ENCODE assay signal across 8 mouse cellular contexts in the genomic region with DNA sequence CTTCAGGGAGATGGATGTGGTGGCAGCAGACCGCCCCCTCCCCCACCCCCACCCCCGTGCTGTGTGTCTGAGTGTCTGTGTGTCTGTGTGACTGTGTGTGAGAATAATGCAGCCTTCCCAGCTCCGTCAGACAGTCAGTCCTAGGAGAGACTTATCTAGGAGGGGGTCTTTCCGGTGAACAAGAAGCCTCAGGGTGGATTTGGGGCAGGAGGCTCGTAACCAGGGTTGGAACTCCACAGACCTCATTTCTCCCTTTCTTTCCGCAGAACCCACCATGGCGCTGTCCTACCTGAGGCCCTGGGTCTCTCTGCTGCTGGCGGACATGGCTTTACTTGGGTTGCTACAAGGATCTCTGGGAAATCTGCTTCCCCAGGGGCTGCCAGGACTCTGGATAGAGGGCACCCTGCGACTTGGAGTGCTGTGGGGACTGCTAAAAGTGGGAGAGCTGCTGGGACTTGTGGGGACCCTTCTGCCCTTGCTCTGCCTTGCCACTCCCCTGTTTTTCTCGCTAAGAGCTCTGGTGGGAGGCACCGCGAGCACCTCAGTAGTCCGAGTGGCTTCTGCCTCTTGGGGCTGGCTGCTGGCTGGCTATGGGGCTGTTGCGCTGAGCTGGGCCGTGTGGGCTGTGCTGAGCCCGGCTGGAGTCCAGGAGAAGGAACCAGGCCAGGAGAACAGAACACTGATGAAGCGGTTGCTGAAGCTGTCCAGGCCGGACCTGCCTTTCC. TPM values are rescaled to one million over a fixed set of nuclear protein-coding genes. Genes with fewer than 3 reads are reported as not detected.
DNase-seq lines count a peak whose midpoint lies in the region; ATAC-seq and TF ChIP-seq lines count a peak whose summit lies in the region.

No protein-coding gene starts in this region.

- H3K9me3 ChIP-seq in MEL (replicated peaks; ENCODE audit: insufficient read depth, low read length): no peaks in the 10 kb centered on the region
- no peaks in the 10 kb centered on the region for H3K9me3 ChIP-seq in forebrain, embryonic 12.5 days
- H3K9me3 ChIP-seq in hindbrain, embryonic 11.5 days (ENCODE audit: control insufficient read depth, low read length): no peaks in the 10 kb centered on the region
- H3K9me3 ChIP-seq in liver, postnatal 0 days (ENCODE audit: low read length): no peaks in the 10 kb centered on the region
- H3K9me3 ChIP-seq in stomach, embryonic 15.5 days: no peaks in the 10 kb centered on the region

- TF ChIP-seq EP300 in MEL (IDR thresholded peaks at IDR 0.05; ENCODE audit: low read depth in 1 of 2, low read length in 2 of 2): no peak
- no peak for TF ChIP-seq EP300 in liver, postnatal 0 days (IDR thresholded peaks at IDR 0.05; ENCODE audit: low read depth)

- no peak overlapping the region for H3K27ac ChIP-seq in cerebellum, adult 2 months (ENCODE audit: insufficient read depth, low read length)
- peak overlapping the region; percentile 65 for H3K27ac ChIP-seq in MEL (ENCODE audit: control insufficient read depth, low read depth, low read length)
- H3K27ac ChIP-seq in forebrain, embryonic 12.5 days: no peak overlapping the region
- H3K27ac ChIP-seq in hindbrain, embryonic 11.5 days (ENCODE audit: low read depth, low read length): no peak overlapping the region
- peak overlapping the region; percentile 69 for H3K27ac ChIP-seq in liver, postnatal 0 days (ENCODE audit: low read depth)
- no peak overlapping the region for H3K27ac ChIP-seq in stomach, embryonic 15.5 days

- DNase-seq in cerebellum, adult 2 months: no peak
- DNase-seq in cerebellum, adult 9-11 months: no peak
- peak; percentile 74 for DNase-seq in MEL (ENCODE audit: low read depth, low spot score)
- no peak for DNase-seq in hindbrain, embryonic 11.5 days (ENCODE audit: low spot score)
- DNase-seq in liver, postnatal 0 days: peak; percentile 38
- no peak for DNase-seq in left cerebral cortex, adult 9 months (ENCODE audit: low spot score in 2 of 2)

- 9% methylated on average over 18 of the region's 18 CpGs for whole genome bisulfite sequencing in cerebellum, adult 2 months
- WGBS in forebrain, embryonic 12.5 days: 13% methylated on average over 18 of the region's 18 CpGs
- 19% methylated on average over 18 of the region's 18 CpGs for WGBS in hindbrain, embryonic 11.5 days
- WGBS in liver, postnatal 0 days (ENCODE audit: insufficient replicate concordance): 12% methylated on average over 18 of the region's 18 CpGs
- WGBS in stomach, embryonic 15.5 days: 18% methylated on average over 18 of the region's 18 CpGs

- H3K36me3 ChIP-seq in MEL (ENCODE audit: control insufficient read depth in 1 of 2, insufficient read depth in 2 of 2, low read length in 2 of 2): peaks cover 0 to 13% of the 10 kb centered on the region in 2 experiments; a peak in 2 of 4 replicates
- no peaks in the 10 kb centered on the region for H3K36me3 ChIP-seq in forebrain, embryonic 12.5 days (replicated peaks)
- no peaks in the 10 kb centered on the region for H3K36me3 ChIP-seq in hindbrain, embryonic 11.5 days (ENCODE audit: control insufficient read depth, insufficient read depth, low read length)
- no peaks in the 10 kb centered on the region; the same call in 1 of the 2 replicates for H3K36me3 ChIP-seq in liver, postnatal 0 days (replicated peaks; ENCODE audit: insufficient read depth, low read length)
- H3K36me3 ChIP-seq in stomach, embryonic 15.5 days: no peaks in the 10 kb centered on the region

- no peak for ATAC-seq in forebrain, embryonic 12.5 days (ENCODE audit: low FRiP score)
- ATAC-seq in hindbrain, embryonic 11.5 days (ENCODE audit: low FRiP score): no peak
- peak; percentile 34 for ATAC-seq in liver, postnatal 0 days
- ATAC-seq in stomach, embryonic 15.5 days (ENCODE audit: insufficient read depth, low FRiP score, low read depth): no peak

- peaks cover 13% of the 10 kb centered on the region for H3K79me2 ChIP-seq in MEL (ENCODE audit: control insufficient read depth, insufficient read depth, low read length, poor library complexity)

- no peak for TF ChIP-seq RAD21 in MEL (IDR thresholded peaks at IDR 0.05; ENCODE audit: low read depth, low read length)

- H3K9ac ChIP-seq in MEL (ENCODE audit: control insufficient read depth, low read depth, low read length, poor library complexity, severe bottlenecking): peak overlapping the region; percentile 96
- H3K9ac ChIP-seq in forebrain, embryonic 12.5 days: peak overlapping the region; percentile 62
- no peak overlapping the region; the same call in 1 of the 2 replicates for H3K9ac ChIP-seq in hindbrain, embryonic 11.5 days (ENCODE audit: low read depth, low read length)
- peak overlapping the region; percentile 83 for H3K9ac ChIP-seq in liver, postnatal 0 days (replicated peaks)
- peak overlapping the region; percentile 68 for H3K9ac ChIP-seq in stomach, embryonic 15.5 days

- no peaks in the 10 kb centered on the region for H3K27me3 ChIP-seq in cerebellum, adult 2 months (ENCODE audit: control insufficient read depth, insufficient read depth, low read length)
- no peaks in the 10 kb centered on the region for H3K27me3 ChIP-seq in MEL (ENCODE audit: control insufficient read depth in 1 of 2, insufficient read depth in 2 of 2, low read length in 2 of 2)
- H3K27me3 ChIP-seq in forebrain, embryonic 12.5 days: peaks cover 80% of the 10 kb centered on the region
- H3K27me3 ChIP-seq in hindbrain, embryonic 11.5 days (ENCODE audit: control insufficient read depth, insufficient read depth, low read length): peaks cover 23% of the 10 kb centered on the region
- H3K27me3 ChIP-seq in liver, postnatal 0 days (ENCODE audit: insufficient read depth, low read length): no peaks in the 10 kb centered on the region
- peaks cover 16% of the 10 kb centered on the region; the same call in 1 of the 2 replicates for H3K27me3 ChIP-seq in stomach, embryonic 15.5 days (replicated peaks)

- TF ChIP-seq POLR2A in cerebellum, adult 2 months (IDR thresholded peaks at IDR 0.05; ENCODE audit: borderline replicate concordance, insufficient read depth, low read length): no peak
- TF ChIP-seq POLR2A in MEL (IDR thresholded peaks at IDR 0.05; ENCODE audit: control insufficient read depth in 1 of 2, insufficient read depth in 1 of 2, low read depth in 1 of 2, low read length in 2 of 2, poor library complexity in 1 of 2): peak; percentile 3 to 43; a peak in 1 of 4 replicates

- no peaks in the 10 kb centered on the region for H3K4me1 ChIP-seq in cerebellum, adult 2 months (ENCODE audit: control insufficient read depth, insufficient read depth, low read length)
- peaks cover 5 to 26% of the 10 kb centered on the region in 2 experiments for H3K4me1 ChIP-seq in MEL (ENCODE audit: control insufficient read depth in 1 of 2, insufficient read depth in 2 of 2, low read length in 2 of 2)
- H3K4me1 ChIP-seq in forebrain, embryonic 12.5 days: peaks cover 5% of the 10 kb centered on the region; the same call in 1 of the 2 replicates
- peaks cover 6% of the 10 kb centered on the region; the same call in 1 of the 2 replicates for H3K4me1 ChIP-seq in hindbrain, embryonic 11.5 days (replicated peaks; ENCODE audit: control insufficient read depth, insufficient read depth, low read length)
- peaks cover 7% of the 10 kb centered on the region for H3K4me1 ChIP-seq in liver, postnatal 0 days (ENCODE audit: insufficient read depth)
- H3K4me1 ChIP-seq in stomach, embryonic 15.5 days: peaks cover 9% of the 10 kb centered on the region; the same call in 1 of the 2 replicates

- no peak for TF ChIP-seq CTCF in cerebellum, adult 2 months (IDR thresholded peaks at IDR 0.05; ENCODE audit: borderline replicate concordance, insufficient read depth, low read depth, low read length)
- TF ChIP-seq CTCF in MEL (IDR thresholded peaks at IDR 0.05 in 2 of 3, conservative IDR thresholded peaks at IDR 0.05 in 1 of 3; ENCODE audit: control insufficient read depth in 1 of 3, insufficient read depth in 1 of 3, low read depth in 2 of 3, low read length in 3 of 3, poor library complexity in 1 of 3, severe bottlenecking in 1 of 3): no peak
- TF ChIP-seq CTCF in liver, postnatal 0 days (IDR thresholded peaks at IDR 0.05; ENCODE audit: low read depth): 0 out of 2 replicates have a peak, but pooled peaks have one; percentile 2

- H3K4me3 ChIP-seq in cerebellum, adult 2 months (replicated peaks; ENCODE audit: insufficient read depth, low read depth, low read length): peak overlapping the region; percentile 95
- peak overlapping the region; percentile 65 to 97 for H3K4me3 ChIP-seq in MEL (ENCODE audit: control insufficient read depth in 1 of 2, insufficient read depth in 1 of 2, low read depth in 2 of 2, low read length in 2 of 2)
- peak overlapping the region; percentile 64 for H3K4me3 ChIP-seq in forebrain, embryonic 12.5 days (replicated peaks)
- peak overlapping the region; percentile 61 for H3K4me3 ChIP-seq in hindbrain, embryonic 11.5 days (ENCODE audit: low read depth, low read length)
- H3K4me3 ChIP-seq in liver, postnatal 0 days (ENCODE audit: low read depth, low read length): peak overlapping the region; percentile 89
- H3K4me3 ChIP-seq in stomach, embryonic 15.5 days (replicated peaks): peak overlapping the region; percentile 74

- H3K4me2 ChIP-seq in forebrain, embryonic 12.5 days: peak overlapping the region; percentile 92
- H3K4me2 ChIP-seq in hindbrain, embryonic 11.5 days (replicated peaks; ENCODE audit: low read depth, low read length): peak overlapping the region; percentile 89
- peak overlapping the region; percentile 97 for H3K4me2 ChIP-seq in liver, postnatal 0 days (ENCODE audit: low read depth, low read length)
- peak overlapping the region; percentile 88 for H3K4me2 ChIP-seq in stomach, embryonic 15.5 days

RNA-seq across cellular contexts. Expression of a gene that starts 1.9 kb away (rescaled TPM):
- 9.1 and 10.0 TPM in 2 replicates for polyA plus RNA-seq in cerebellum, adult 2 months (2012; rRNA removed)
- total RNA-seq in MEL (2012; rRNA removed): 40.3 and 48.5 TPM in 2 replicates
- 10 to 100 TPM in 1 of 2 experiments, not detected in 1; 63.0 TPM for polyA plus RNA-seq in MEL (2012; ENCODE audit: insufficient read depth in 1 of 2, insufficient read length in 2 of 2, low read depth in 1 of 2, low replicate concordance in 2 of 2, missing spikeins in 1 of 2)
- polyA plus RNA-seq in forebrain, embryonic 12.5 days (2016; fragmentation: Nextera tagmentation; extraction: Ambion mirVana): 0.47 and 1.1 TPM in 2 replicates
- polyA plus RNA-seq in hindbrain, embryonic 11.5 days (2014; fragmentation: Nextera tagmentation; extraction: Ambion mirVana): 0.19 and 0.50 TPM in 2 replicates
- 9.8 and 10.5 TPM in 2 replicates for polyA plus RNA-seq in liver, postnatal 0 days (2015; fragmentation: Nextera tagmentation; extraction: Ambion mirVana)
- 5.5 and 7.0 TPM in 2 replicates for polyA plus RNA-seq in stomach, embryonic 15.5 days (2015; fragmentation: Nextera tagmentation; extraction: Ambion mirVana)

RNA-seq across cellular contexts. Expression of a gene that starts 7.7 kb away (rescaled TPM):
- polyA plus RNA-seq in cerebellum, adult 2 months (2012; rRNA removed): 5.8 and 7.3 TPM in 2 replicates
- 129 and 144 TPM in 2 replicates for total RNA-seq in MEL (2012; rRNA removed)
- polyA plus RNA-seq in MEL (2012; ENCODE audit: insufficient read depth in 1 of 2, insufficient read length in 2 of 2, low read depth in 1 of 2, low replicate concordance in 2 of 2, missing spikeins in 1 of 2): 100 to 1,000 TPM in 1 of 2 experiments, not detected in 1; 133 TPM
- polyA plus RNA-seq in forebrain, embryonic 12.5 days (2016; fragmentation: Nextera tagmentation; extraction: Ambion mirVana): 0.53 and 1.7 TPM in 2 replicates
- 1.3 and 1.9 TPM in 2 replicates for polyA plus RNA-seq in hindbrain, embryonic 11.5 days (2014; fragmentation: Nextera tagmentation; extraction: Ambion mirVana)
- 49.7 and 51.6 TPM in 2 replicates for polyA plus RNA-seq in liver, postnatal 0 days (2015; fragmentation: Nextera tagmentation; extraction: Ambion mirVana)
- 12.1 and 14.6 TPM in 2 replicates for polyA plus RNA-seq in stomach, embryonic 15.5 days (2015; fragmentation: Nextera tagmentation; extraction: Ambion mirVana)

RNA-seq across cellular contexts. Expression of a gene that starts 17.6 kb away (rescaled TPM):
- 2.2 and 2.7 TPM in 2 replicates for polyA plus RNA-seq in cerebellum, adult 2 months (2012; rRNA removed)
- total RNA-seq in MEL (2012; rRNA removed): 23.3 and 24.9 TPM in 2 replicates
- 10 to 100 TPM in 1 of 2 experiments, not detected in 1; 14.7 TPM for polyA plus RNA-seq in MEL (2012; ENCODE audit: insufficient read depth in 1 of 2, insufficient read length in 2 of 2, low read depth in 1 of 2, low replicate concordance in 2 of 2, missing spikeins in 1 of 2)
- 0.78 and 1.1 TPM in 2 replicates for polyA plus RNA-seq in forebrain, embryonic 12.5 days (2016; fragmentation: Nextera tagmentation; extraction: Ambion mirVana)
- polyA plus RNA-seq in hindbrain, embryonic 11.5 days (2014; fragmentation: Nextera tagmentation; extraction: Ambion mirVana): 0.42 and 1.1 TPM in 2 replicates
- polyA plus RNA-seq in liver, postnatal 0 days (2015; fragmentation: Nextera tagmentation; extraction: Ambion mirVana): 20.4 and 22.9 TPM in 2 replicates
- polyA plus RNA-seq in stomach, embryonic 15.5 days (2015; fragmentation: Nextera tagmentation; extraction: Ambion mirVana): 7.9 and 8.1 TPM in 2 replicates

RNA-seq across cellular contexts. Expression of a gene that starts 17.8 kb away (rescaled TPM):
- polyA plus RNA-seq in cerebellum, adult 2 months (2012; rRNA removed): 2.6 and 2.7 TPM in 2 replicates
- total RNA-seq in MEL (2012; rRNA removed): 24.6 and 30.7 TPM in 2 replicates
- polyA plus RNA-seq in MEL (2012; ENCODE audit: insufficient read depth in 1 of 2, insufficient read length in 2 of 2, low read depth in 1 of 2, low replicate concordance in 2 of 2, missing spikeins in 1 of 2): 10 to 100 TPM in 1 of 2 experiments, not detected in 1; 46.6 TPM
- 1.3 and 2.2 TPM in 2 replicates for polyA plus RNA-seq in forebrain, embryonic 12.5 days (2016; fragmentation: Nextera tagmentation; extraction: Ambion mirVana)
- 1.0 and 1.1 TPM in 2 replicates for polyA plus RNA-seq in hindbrain, embryonic 11.5 days (2014; fragmentation: Nextera tagmentation; extraction: Ambion mirVana)
- polyA plus RNA-seq in liver, postnatal 0 days (2015; fragmentation: Nextera tagmentation; extraction: Ambion mirVana): 8.8 and 9.3 TPM in 2 replicates
- polyA plus RNA-seq in stomach, embryonic 15.5 days (2015; fragmentation: Nextera tagmentation; extraction: Ambion mirVana): 7.5 and 7.7 TPM in 2 replicates

RNA-seq across cellular contexts. Expression of a gene that starts 33.5 kb away (rescaled TPM):
- 0.67 and 0.86 TPM in 2 replicates for polyA plus RNA-seq in cerebellum, adult 2 months (2012; rRNA removed)
- 0.75 and 0.81 TPM in 2 replicates for total RNA-seq in MEL (2012; rRNA removed)
- 1 to 10 TPM in 1 of 2 experiments, not detected in 1; 2.0 TPM for polyA plus RNA-seq in MEL (2012; ENCODE audit: insufficient read depth in 1 of 2, insufficient read length in 2 of 2, low read depth in 1 of 2, low replicate concordance in 2 of 2, missing spikeins in 1 of 2)
- polyA plus RNA-seq in forebrain, embryonic 12.5 days (2016; fragmentation: Nextera tagmentation; extraction: Ambion mirVana): not detected in 2 replicates
- polyA plus RNA-seq in hindbrain, embryonic 11.5 days (2014; fragmentation: Nextera tagmentation; extraction: Ambion mirVana): not detected in 2 replicates
- 1.1 and 1.2 TPM in 2 replicates for polyA plus RNA-seq in liver, postnatal 0 days (2015; fragmentation: Nextera tagmentation; extraction: Ambion mirVana)
- 0.17 and 0.18 TPM in 2 replicates for polyA plus RNA-seq in stomach, embryonic 15.5 days (2015; fragmentation: Nextera tagmentation; extraction: Ambion mirVana)

Comparison
In these comparisons a context has a peak if more than half of its experiments do, and no peak if none do; other contexts are left out.
1. DNase-seq: peak in MEL (single experiment) and liver, postnatal 0 days (single experiment); none in cerebellum, adult 2 months (0 of 2), cerebellum, adult 9-11 months (single experiment), hindbrain, embryonic 11.5 days (single experiment) and left cerebral cortex, adult 9 months (0 of 2).
2. H3K27ac ChIP-seq: peak in MEL (single experiment) and liver, postnatal 0 days (single experiment); none in cerebellum, adult 2 months (single experiment), forebrain, embryonic 12.5 days (single experiment), hindbrain, embryonic 11.5 days (single experiment) and stomach, embryonic 15.5 days (single experiment).
3. Peak in every context shown above with its lines, with median percentiles within 50 percentile points of each other: H3K4me3 ChIP-seq and H3K4me2 ChIP-seq.